27 mouse cellular contexts compared by ENCODE assay signal in the genomic region with DNA sequence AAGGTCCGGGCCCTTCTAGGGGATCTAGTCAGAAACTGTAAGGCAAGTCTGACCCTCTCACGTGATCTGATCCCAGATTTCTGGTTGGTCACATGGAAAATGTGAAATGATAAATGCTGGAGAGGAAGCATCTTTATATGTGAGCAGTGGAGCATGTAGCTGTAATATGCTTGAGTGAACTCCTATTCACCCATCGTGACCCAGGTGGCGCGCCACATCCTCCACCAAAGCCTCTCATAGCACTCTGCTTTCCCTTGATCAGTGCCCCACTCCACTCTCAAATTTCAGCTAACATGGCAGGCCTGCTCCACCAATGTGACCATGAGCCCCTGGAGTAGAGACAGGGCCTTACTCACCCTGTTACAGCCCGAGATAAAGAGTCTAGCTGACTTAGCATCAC.
DNase-seq lines count a peak whose midpoint lies in the region; ATAC-seq and TF ChIP-seq lines count a peak whose summit lies in the region.
"Had no signal": no experiment of that assay in that cellular context is flagged by ENCODE, and none has a peak within 500 bp of the region (broad histone marks: within the 10 kb centered on the region; RNA-seq: fewer than 3 reads in every experiment).

No protein-coding gene starts in this region.

- no peak for DNase-seq in kidney, adult 2 months
- DNase-seq in B cell, adult 2 months: peak; percentile 36 to 46
- no peak for DNase-seq in CH12.LX (ENCODE audit: extremely low read depth)
- DNase-seq in retina, embryonic 14.5 days (ENCODE audit: low spot score): peak; percentile 69
- DNase-seq in embryo, embryonic 10 days (ENCODE audit: low spot score): no peak
- DNase-seq in gastrocnemius, adult 18-20 months (ENCODE audit: low spot score): no peak
- DNase-seq: adrenal gland, adult 8-10 months; cerebellum, adult 18-20 months; cerebellum, postnatal 25 days; embryo, embryonic 11 days; gastrocnemius, postnatal 36 days; heart, postnatal 36 days; liver; thymus, adult 2 months; thymus, postnatal 4 days had no signal

- no peak for TF ChIP-seq CTCF in kidney, adult 2 months (conservative IDR thresholded peaks at IDR 0.05; ENCODE audit: insufficient read depth, insufficient read length, low read depth, low read length)
- no peak for TF ChIP-seq CTCF in CH12.LX (conservative IDR thresholded peaks at IDR 0.05 in 1 of 2, IDR thresholded peaks at IDR 0.05 in 1 of 2; ENCODE audit: low read depth in 2 of 2, low read length in 2 of 2)

- H3K79me2 ChIP-seq in CH12.LX (replicated peaks; ENCODE audit: control insufficient read depth, extremely low read depth, insufficient read depth, poor library complexity, severe bottlenecking): no peaks in the 10 kb centered on the region

- in situ Hi-C loops in CH12.LX (cut with MboI; ENCODE audit: low pct_ligation_motif_present, low pct_unique_long_range_greater_than_20kb, low sequenced_read_pairs): no loop called here

- no peak overlapping the region for H3K4me2 ChIP-seq in kidney, embryonic 16.5 days (replicated peaks; ENCODE audit: low read depth, low read length)
- H3K4me2 ChIP-seq in CH12.LX (ENCODE audit: insufficient read depth, low read depth, poor library complexity, severe bottlenecking): no peak overlapping the region
- H3K4me2 ChIP-seq: embryonic facial prominence, embryonic 15.5 days; hindbrain, embryonic 15.5 days; intestine, embryonic 15.5 days; neural tube, embryonic 15.5 days had no signal

- no peak overlapping the region for H3K4me3 ChIP-seq in kidney, embryonic 16.5 days (ENCODE audit: low read length)
- no peak overlapping the region for H3K4me3 ChIP-seq in kidney, adult 2 months (ENCODE audit: insufficient read depth, low read depth, low read length)
- H3K4me3 ChIP-seq in CH12.LX (replicated peaks in 1 of 3; ENCODE audit: low read depth in 2 of 3, low read length in 2 of 3, poor library complexity in 1 of 3): no peak overlapping the region
- H3K4me3 ChIP-seq: embryonic facial prominence, embryonic 15.5 days; hindbrain, embryonic 15.5 days; intestine, embryonic 15.5 days; limb, embryonic 10.5 days; midbrain, embryonic 10.5 days; neural tube, embryonic 15.5 days had no signal

- H3K9ac ChIP-seq in kidney, embryonic 16.5 days (replicated peaks; ENCODE audit: low read length): no peak overlapping the region
- no peak overlapping the region for H3K9ac ChIP-seq in CH12.LX (ENCODE audit: insufficient read depth, low read depth)
- H3K9ac ChIP-seq: embryonic facial prominence, embryonic 15.5 days; hindbrain, embryonic 15.5 days; intestine, embryonic 15.5 days; neural tube, embryonic 15.5 days had no signal

- no peak overlapping the region for H3K27ac ChIP-seq in kidney, embryonic 16.5 days (ENCODE audit: low read length)
- no peak overlapping the region for H3K27ac ChIP-seq in kidney, adult 2 months (ENCODE audit: insufficient read depth, low read depth, low read length)
- no peak overlapping the region for H3K27ac ChIP-seq in CH12.LX (ENCODE audit: insufficient read depth, low read depth)
- H3K27ac ChIP-seq: embryonic facial prominence, embryonic 15.5 days; hindbrain, embryonic 15.5 days; intestine, embryonic 15.5 days; kidney, postnatal 0 days; limb, embryonic 10.5 days; midbrain, embryonic 10.5 days; neural tube, embryonic 15.5 days; stomach, postnatal 0 days had no signal

- dilution Hi-C loops in CH12.LX (cut with MboI; ENCODE audit: extremely low pct_ligation_motif_present, extremely low pct_unique_long_range_greater_than_20kb, low sequenced_read_pairs): no loop called here

- no peak for TF ChIP-seq RAD21 in CH12.LX (IDR thresholded peaks at IDR 0.05; ENCODE audit: low read depth, low read length)

- H3K4me1 ChIP-seq in kidney, embryonic 16.5 days (ENCODE audit: insufficient read depth, low read length): peaks cover 7% of the 10 kb centered on the region
- H3K4me1 ChIP-seq in kidney, adult 2 months (ENCODE audit: control insufficient read depth, insufficient read depth, low read length): no peaks in the 10 kb centered on the region
- no peaks in the 10 kb centered on the region for H3K4me1 ChIP-seq in CH12.LX (ENCODE audit: control insufficient read depth in 1 of 2, insufficient read depth in 2 of 2)
- H3K4me1 ChIP-seq: hindbrain, embryonic 15.5 days; intestine, embryonic 15.5 days; neural tube, embryonic 15.5 days had no signal

- H3K36me3 ChIP-seq in kidney, embryonic 16.5 days (ENCODE audit: insufficient read depth, low read length): no peaks in the 10 kb centered on the region
- no peaks in the 10 kb centered on the region for H3K36me3 ChIP-seq in kidney, adult 2 months (ENCODE audit: control insufficient read depth, insufficient read depth, low read length)
- no peaks in the 10 kb centered on the region for H3K36me3 ChIP-seq in CH12.LX (replicated peaks in 1 of 2; ENCODE audit: control insufficient read depth in 1 of 2, insufficient read depth in 1 of 2, low read length in 1 of 2)
- H3K36me3 ChIP-seq: embryonic facial prominence, embryonic 15.5 days; hindbrain, embryonic 15.5 days; intestine, embryonic 15.5 days; limb, embryonic 10.5 days; midbrain, embryonic 10.5 days; neural tube, embryonic 15.5 days had no signal

- ATAC-seq in kidney, embryonic 16.5 days (ENCODE audit: low FRiP score, low TSS enrichment): peak; percentile 27; the same call in 1 of the 2 replicates
- ATAC-seq: CD4-positive, CD25-positive, alpha-beta regulatory T cell, adult 4 months; forebrain, embryonic 16.5 days; intestine, embryonic 15.5 days; lung, postnatal 0 days had no signal

- no peak for TF ChIP-seq EP300 in CH12.LX (IDR thresholded peaks at IDR 0.05; ENCODE audit: low read length)

- H3K27me3 ChIP-seq in kidney, embryonic 16.5 days (ENCODE audit: insufficient read depth, low read length): no peaks in the 10 kb centered on the region
- H3K27me3 ChIP-seq in kidney, adult 2 months (replicated peaks; ENCODE audit: control insufficient read depth, insufficient read depth, low read length): no peaks in the 10 kb centered on the region
- H3K27me3 ChIP-seq in CH12.LX (replicated peaks): peaks cover 78% of the 10 kb centered on the region
- H3K27me3 ChIP-seq: embryonic facial prominence, embryonic 15.5 days; hindbrain, embryonic 15.5 days; intestine, embryonic 15.5 days; neural tube, embryonic 15.5 days had no signal

- H3K9me3 ChIP-seq in kidney, embryonic 16.5 days (ENCODE audit: low read length): no peaks in the 10 kb centered on the region
- peaks cover 6% of the 10 kb centered on the region for H3K9me3 ChIP-seq in CH12.LX (replicated peaks; ENCODE audit: low read length)
- H3K9me3 ChIP-seq: embryonic facial prominence, embryonic 15.5 days; hindbrain, embryonic 15.5 days; intestine, embryonic 15.5 days; limb, embryonic 10.5 days; midbrain, embryonic 10.5 days; neural tube, embryonic 15.5 days had no signal

- no peak for TF ChIP-seq POLR2A in kidney, adult 2 months (IDR thresholded peaks at IDR 0.05; ENCODE audit: low read depth, low read length)
- no peak for TF ChIP-seq POLR2A in CH12.LX (IDR thresholded peaks at IDR 0.05; ENCODE audit: low read depth, low read length)

- 46% methylated on average over 6 of the region's 6 CpGs for WGBS in kidney, embryonic 16.5 days
- WGBS in kidney, adult 2 months: 63% methylated on average over 6 of the region's 6 CpGs

TF ChIP-seq in CH12.LX, 34 proteins besides CTCF, POLR2A, EP300 and RAD21:
- no peak for TF ChIP-seq MAZ (IDR thresholded peaks at IDR 0.05; ENCODE audit: low read depth, low read length)
- 0 out of 2 replicates have a peak, but pooled peaks have one; percentile 14 for TF ChIP-seq BHLHE40 (IDR thresholded peaks at IDR 0.05; ENCODE audit: low read depth, low read length)

Comparison
In these comparisons a context has a peak if more than half of its experiments do, and no peak if none do; other contexts are left out.
1. DNase-seq: peak in B cell, adult 2 months (2 of 2) and retina, embryonic 14.5 days (single experiment); none in kidney, adult 2 months (single experiment), CH12.LX (single experiment), embryo, embryonic 10 days (single experiment) and gastrocnemius, adult 18-20 months (single experiment).